Mouse (Mus musculus) limb, embryonic 12.5 days (tissue): ENCODE data around the gene Cpeb3. TPM values are rescaled to one million over a fixed set of nuclear protein-coding genes. Genes with fewer than 3 reads are reported as not detected.
"Not testable (repeated sequence)": the region's sequence is repeated elsewhere in the genome, so short reads cannot be mapped to it uniquely, and the experiment has no call there.

ENCODE experiments used
- ATAC-seq: fragments of 200-750 bp; cut with Nextera tagmentation; 2 replicates; pipeline ENCODE4 v1.8.0; 2017; ENCODE audit warnings: low read depth, moderate TSS enrichment; ENCODE audit not compliant: insufficient number of reproducible peaks, insufficient read depth, low FRiP score, low TSS enrichment
- H3K27ac ChIP-seq: fragments of 300-500 bp; sonication (generic); 2 replicates; pipeline ENCODE4 v1.5.1; 2016; ENCODE audit warnings: mild to moderate bottlenecking, moderate library complexity
- H3K27me3 ChIP-seq: fragments of 300-500 bp; sonication (generic); 2 replicates; pipeline ENCODE4 v1.6.1; 2016; ENCODE audit warnings: mild to moderate bottlenecking, moderate library complexity
- H3K36me3 ChIP-seq: fragments of 300-500 bp; sonication (generic); 2 replicates; pipeline ENCODE4 v1.6.1; 2016; ENCODE audit warnings: mild to moderate bottlenecking, moderate library complexity
- H3K4me1 ChIP-seq: fragments of 300-500 bp; sonication (generic); replicated peaks from 2 replicates; pipeline ENCODE4 v1.6.1; 2016
- H3K4me2 ChIP-seq: fragments of 300-500 bp; sonication (generic); 2 replicates; pipeline ENCODE4 v1.6.1; 2016; ENCODE audit warnings: mild to moderate bottlenecking, moderate library complexity
- H3K4me3 ChIP-seq: fragments of 300-500 bp; sonication (generic); replicated peaks from 2 replicates; pipeline ENCODE4 v1.5.1; 2016; ENCODE audit warnings: mild to moderate bottlenecking
- H3K9ac ChIP-seq: fragments of 300-500 bp; sonication (generic); replicated peaks from 2 replicates; pipeline ENCODE4 v1.6.1; 2016; ENCODE audit warnings: mild to moderate bottlenecking, moderate library complexity
- H3K9me3 ChIP-seq: fragments of 300-500 bp; sonication (generic); 2 replicates; pipeline ENCODE4 v1.6.1; 2016; ENCODE audit warnings: mild to moderate bottlenecking, moderate library complexity
- WGBS: fragments of 180-500 bp; shearing (Covaris S2); methylation state at CpG from one replicate; pipeline ENCODE4 v1.1.7; 2016; 5-methylcytosine and 5-hydroxymethylcytosine counted together
- polyA plus RNA-seq: library from polyadenylated mRNA; unstranded; fragments of >200 nt; fragmentation: Nextera tagmentation; extraction: Ambion mirVana; gene quantifications from 2 replicates; pipeline ENCODE4 v1.2.1, GENCODE M21; 2016

Gene Cpeb3
- polyA plus RNA-seq, 1 experiment from 2014 or later, result 1.9 TPM

DNA sequence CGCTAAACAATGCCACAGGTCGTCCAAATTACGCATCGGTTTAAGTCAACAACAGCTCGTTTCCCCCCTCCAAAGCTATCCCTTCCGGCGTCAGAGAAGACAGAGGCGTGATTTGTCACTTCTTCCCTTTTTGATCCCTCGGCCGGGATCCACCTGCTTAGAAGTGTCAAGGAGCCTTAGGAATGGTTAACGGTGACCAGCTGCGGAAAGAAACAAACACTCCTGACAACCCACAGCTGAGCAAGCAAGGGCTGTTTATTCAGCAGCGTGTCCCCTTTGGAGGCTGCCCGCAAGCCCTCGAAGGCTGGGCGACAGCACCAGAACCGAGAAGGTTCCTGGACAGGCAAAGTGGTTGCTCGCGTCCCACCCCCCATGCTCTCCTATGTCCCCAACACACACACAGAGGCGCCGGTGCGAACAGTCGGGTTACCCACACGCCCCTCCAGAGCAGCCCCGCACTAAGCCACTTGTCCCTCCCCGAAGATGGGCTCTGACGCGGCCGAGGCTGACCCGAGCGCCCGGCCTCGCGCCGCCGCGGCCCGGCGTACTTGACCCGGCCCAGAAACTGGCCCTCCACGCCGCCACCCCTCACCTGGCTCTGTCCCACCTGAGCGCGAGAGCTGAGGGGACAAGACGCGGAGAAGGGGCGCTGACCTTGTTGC lies 1.6 kb downstream of the Cpeb3 start:
- ATAC-seq, result peak; percentile 84

DNA sequence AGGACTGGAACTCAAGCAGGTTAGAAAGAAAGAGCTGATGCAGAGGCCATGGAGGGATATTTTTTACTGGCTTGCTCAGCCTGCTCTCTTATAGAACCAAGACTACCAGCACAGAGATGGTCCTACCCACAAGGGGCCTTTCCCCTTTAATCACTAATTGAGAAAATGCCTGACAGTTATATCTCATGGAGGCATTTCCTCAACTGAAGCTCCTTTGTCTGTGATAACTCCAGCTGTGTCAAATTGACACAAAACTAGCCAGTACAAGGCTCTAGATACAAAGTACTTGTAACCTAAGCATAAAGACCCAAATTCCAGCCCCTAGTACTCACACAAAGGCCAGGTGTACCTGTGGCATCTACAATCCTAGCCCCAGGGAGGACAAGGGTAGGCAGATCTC lies 3.2 kb downstream of the Cpeb3 start:
- not testable (repeated sequence) for H3K4me3 ChIP-seq, ATAC-seq

More for the DNA sequence above, 1.6 kb downstream of the Cpeb3 start:
- WGBS, result under 1% methylated on average over 37 of the region's 47 CpGs
- Histone ChIP-seq H3K4me2 (peak overlapping the region; percentile 85), H3K27me3 (no peaks in the 10 kb centered on the region), H3K36me3 (peaks cover 20% of the 10 kb centered on the region), H3K4me1 (peaks cover 13% of the 10 kb centered on the region), H3K9me3 (no peaks in the 10 kb centered on the region), H3K9ac (peak overlapping the region; percentile 99), H3K4me3 (peak overlapping the region; percentile 100), H3K27ac (peak overlapping the region; percentile 64; the same call in 1 of the 2 replicates)

GRCm38 (mm10) chr19:37203371-37203770 lies 5.0 kb downstream of the Cpeb3 start:
- Histone ChIP-seq H3K4me3 (no peak overlapping the region), H3K4me1 (no peaks in the 10 kb centered on the region), H3K27ac (no peak overlapping the region), H3K9me3 (no peaks in the 10 kb centered on the region), H3K36me3 (no peaks in the 10 kb centered on the region), H3K27me3 (no peaks in the 10 kb centered on the region), H3K9ac (no peak overlapping the region), H3K4me2 (no peak overlapping the region)
- no peak for ATAC-seq
- WGBS, result 98% methylated on average over 1 of the region's 1 CpGs

More for the DNA sequence above, 3.2 kb downstream of the Cpeb3 start:
- peaks cover 13% of the 10 kb centered on the region for H3K4me1 ChIP-seq
- not testable (repeated sequence) for H3K27me3 ChIP-seq, H3K9ac ChIP-seq, H3K36me3 ChIP-seq, H3K4me2 ChIP-seq, H3K9me3 ChIP-seq, H3K27ac ChIP-seq

- Histone ChIP-seq H3K9ac (no peak overlapping the region), H3K9me3 (no peaks in the 10 kb centered on the region), H3K4me1 (no peaks in the 10 kb centered on the region), H3K27ac (no peak overlapping the region), H3K27me3 (no peaks in the 10 kb centered on the region), H3K4me3 (no peak overlapping the region), H3K36me3 (no peaks in the 10 kb centered on the region), H3K4me2 (no peak overlapping the region)
- ATAC-seq, result no peak
- 79% methylated on average over 2 of the region's 2 CpGs for WGBS
These were observed 8.5 kb downstream of the Cpeb3 start for GRCm38 (mm10) chr19:37199889-37200288.

- H3K27me3 ChIP-seq, result no peaks in the 10 kb centered on the region
- no peaks in the 10 kb centered on the region for H3K36me3 ChIP-seq
- H3K27ac ChIP-seq, result no peak overlapping the region
- no peak overlapping the region for H3K9ac ChIP-seq
- H3K9me3 ChIP-seq, result no peaks in the 10 kb centered on the region
- no peaks in the 10 kb centered on the region for H3K4me1 ChIP-seq
- no peak overlapping the region for H3K4me2 ChIP-seq
- ATAC-seq, result no peak
- H3K4me3 ChIP-seq, result no peak overlapping the region
- WGBS, result 58% methylated on average over 1 of the region's 1 CpGs
These were observed 10.1 kb downstream of the Cpeb3 start for GRCm38 (mm10) chr19:37198165-37198880.

- H3K27ac ChIP-seq, result no peak overlapping the region
- no peak overlapping the region for H3K9ac ChIP-seq
- no peaks in the 10 kb centered on the region for H3K9me3 ChIP-seq
- ATAC-seq, result no peak
- no peak overlapping the region for H3K4me3 ChIP-seq
- no peaks in the 10 kb centered on the region for H3K27me3 ChIP-seq
- 74% methylated on average over 5 of the region's 5 CpGs for WGBS
- no peaks in the 10 kb centered on the region for H3K4me1 ChIP-seq
- no peaks in the 10 kb centered on the region for H3K36me3 ChIP-seq
- H3K4me2 ChIP-seq, result no peak overlapping the region
These were observed 15.8 kb downstream of the Cpeb3 start for GRCm38 (mm10) chr19:37192475-37193058.

- H3K36me3 ChIP-seq, result no peaks in the 10 kb centered on the region
- H3K9ac ChIP-seq, result no peak overlapping the region
- 73% methylated on average over 4 of the region's 4 CpGs for WGBS
- H3K27me3 ChIP-seq, result no peaks in the 10 kb centered on the region
- H3K9me3 ChIP-seq, result no peaks in the 10 kb centered on the region
- ATAC-seq, result no peak
- H3K27ac ChIP-seq, result no peak overlapping the region
- H3K4me1 ChIP-seq, result no peaks in the 10 kb centered on the region
- H3K4me3 ChIP-seq, result no peak overlapping the region
- H3K4me2 ChIP-seq, result no peak overlapping the region
These were observed 19.9 kb downstream of the Cpeb3 start for GRCm38 (mm10) chr19:37188366-37188948.

DNA sequence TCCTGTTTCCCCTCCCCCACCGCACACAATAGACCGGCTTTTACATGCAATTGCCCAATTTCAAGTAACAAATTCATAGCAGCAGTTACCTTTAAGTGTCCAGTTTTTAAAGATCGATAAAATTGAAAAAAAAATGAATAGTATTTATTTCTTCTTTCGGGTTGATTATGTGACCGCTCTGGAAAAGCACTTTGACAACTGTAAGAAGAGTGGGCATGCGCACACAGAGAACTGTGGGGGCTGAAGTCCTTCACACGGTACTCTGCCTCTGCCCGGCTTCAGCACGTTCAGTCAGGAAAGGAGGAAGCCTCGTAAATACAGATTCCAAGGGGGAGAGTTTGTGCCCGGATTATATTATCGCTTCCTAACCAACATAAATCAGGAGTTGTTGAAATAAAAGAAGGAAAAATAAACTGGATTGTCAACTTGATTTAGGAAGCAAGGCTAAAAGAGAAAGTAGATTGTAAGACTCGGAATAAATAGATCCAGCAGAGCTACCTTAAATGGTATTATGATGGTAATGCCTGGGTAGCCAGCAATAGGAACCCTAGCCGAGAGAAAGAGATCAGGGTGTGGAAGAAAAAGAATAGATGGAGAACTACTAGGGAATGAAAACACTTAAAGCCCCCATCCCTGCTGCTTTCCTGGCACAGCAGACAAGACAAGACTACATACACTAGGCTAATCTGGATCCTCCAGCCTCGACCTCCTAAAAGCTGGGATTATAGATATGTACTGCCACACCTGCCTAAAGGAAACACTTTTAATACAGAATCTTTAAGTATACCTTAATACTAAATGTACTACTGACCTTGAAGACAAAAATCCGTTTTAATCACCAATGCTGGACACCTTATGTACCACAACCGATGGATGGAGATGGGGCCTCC lies 30.3 kb downstream of the Cpeb3 start:
- WGBS, result 17% methylated on average over 17 of the region's 17 CpGs
- ATAC-seq, result no peak
- H3K9me3 ChIP-seq, result no peaks in the 10 kb centered on the region
- peak overlapping the region; percentile 48 for H3K4me2 ChIP-seq
- H3K36me3 ChIP-seq, result no peaks in the 10 kb centered on the region
- peaks cover 12% of the 10 kb centered on the region for H3K4me1 ChIP-seq
- H3K27ac ChIP-seq, result no peak overlapping the region
- no peak overlapping the region for H3K9ac ChIP-seq
- H3K27me3 ChIP-seq, result peaks cover 26% of the 10 kb centered on the region
- peak overlapping the region; percentile 15 for H3K4me3 ChIP-seq

- H3K4me2 ChIP-seq, result no peak overlapping the region
- H3K9ac ChIP-seq, result no peak overlapping the region
- peaks cover 36% of the 10 kb centered on the region for H3K27me3 ChIP-seq
- H3K27ac ChIP-seq, result no peak overlapping the region
- H3K36me3 ChIP-seq, result no peaks in the 10 kb centered on the region
- 45% methylated on average over 4 of the region's 4 CpGs for WGBS
- H3K4me1 ChIP-seq, result peaks cover 12% of the 10 kb centered on the region
- no peak for ATAC-seq
- H3K9me3 ChIP-seq, result no peaks in the 10 kb centered on the region
- no peak overlapping the region for H3K4me3 ChIP-seq
These were observed 31.4 kb downstream of the Cpeb3 start for GRCm38 (mm10) chr19:37176879-37177462.

GRCm38 (mm10) chr19:37175919-37176318 lies 32.5 kb downstream of the Cpeb3 start:
- peak overlapping the region; percentile 99 for H3K4me2 ChIP-seq
- H3K4me1 ChIP-seq, result peaks cover 12% of the 10 kb centered on the region
- WGBS, result 9% methylated on average over 6 of the region's 6 CpGs
- no peak overlapping the region for H3K27ac ChIP-seq
- peaks cover 41% of the 10 kb centered on the region for H3K27me3 ChIP-seq
- no peaks in the 10 kb centered on the region for H3K36me3 ChIP-seq
- peak overlapping the region; percentile 65 for H3K4me3 ChIP-seq
- no peak for ATAC-seq
- H3K9ac ChIP-seq, result no peak overlapping the region
- H3K9me3 ChIP-seq, result no peaks in the 10 kb centered on the region
